ENCODE assay signal across 30 mouse cellular contexts in the genomic region with DNA sequence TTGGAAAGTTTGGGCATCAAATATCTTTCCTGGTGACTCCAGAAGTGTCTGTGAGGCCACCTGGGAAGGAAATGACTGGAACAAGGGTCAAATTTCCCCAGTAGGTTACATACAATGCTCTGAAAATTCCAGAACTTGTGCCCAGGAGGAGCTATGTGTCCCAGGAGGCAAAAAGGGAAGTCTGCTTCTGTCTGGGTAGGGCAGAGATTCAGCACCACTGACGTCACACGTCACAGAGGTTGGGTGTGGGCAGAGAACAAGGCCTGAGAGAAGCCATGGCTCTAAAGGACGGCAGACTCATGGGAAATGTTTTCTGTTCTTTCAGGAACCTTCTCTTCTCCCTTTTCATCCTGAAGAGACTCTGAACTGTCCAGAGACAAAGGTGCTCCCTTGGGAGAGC. TPM values are rescaled to one million over a fixed set of nuclear protein-coding genes. Genes with fewer than 3 reads are reported as not detected.
"Had no signal": no experiment of that assay in that cellular context is flagged by ENCODE, and none has a peak within 500 bp of the region (broad histone marks: within the 10 kb centered on the region; RNA-seq: fewer than 3 reads in every experiment).

No protein-coding gene starts in this region.

- DNase-seq: kidney, adult 18-20 months; kidney, adult 9 months; kidney, postnatal 14 days; kidney, postnatal 4 days; left cerebral cortex, postnatal 4 days; lung, adult 18-20 months; lung, postnatal 10 days; lung, postnatal 4 days; right cerebral cortex, adult 18-20 months; right cerebral cortex, postnatal 25 days; thymus, postnatal 25 days had no signal

- H3K27ac ChIP-seq: intestine, embryonic 15.5 days; limb, embryonic 12.5 days; limb, embryonic 15.5 days; liver, embryonic 14.5 days; lung, embryonic 15.5 days; midbrain, embryonic 10.5 days; midbrain, embryonic 13.5 days; stomach, embryonic 15.5 days had no signal

- H3K9me3 ChIP-seq: intestine, embryonic 15.5 days; limb, embryonic 12.5 days; limb, embryonic 15.5 days; lung, embryonic 15.5 days; megakaryocyte, embryonic 14.5 days; midbrain, embryonic 10.5 days; midbrain, embryonic 13.5 days; stomach, embryonic 15.5 days had no signal

- H3K4me3 ChIP-seq: intestine, embryonic 15.5 days; limb, embryonic 12.5 days; limb, embryonic 15.5 days; lung, embryonic 15.5 days; megakaryocyte, embryonic 14.5 days; midbrain, embryonic 10.5 days; midbrain, embryonic 13.5 days; stomach, embryonic 15.5 days had no signal

- H3K4me1 ChIP-seq: intestine, embryonic 15.5 days; limb, embryonic 12.5 days; limb, embryonic 15.5 days; lung, embryonic 15.5 days; midbrain, embryonic 10.5 days; midbrain, embryonic 13.5 days; stomach, embryonic 15.5 days had no signal

- H3K36me3 ChIP-seq: intestine, embryonic 15.5 days; limb, embryonic 12.5 days; limb, embryonic 15.5 days; lung, embryonic 15.5 days; midbrain, embryonic 10.5 days; midbrain, embryonic 13.5 days; stomach, embryonic 15.5 days had no signal

- H3K9ac ChIP-seq: intestine, embryonic 15.5 days; limb, embryonic 12.5 days; limb, embryonic 15.5 days; liver, embryonic 14.5 days; lung, embryonic 15.5 days; midbrain, embryonic 13.5 days; stomach, embryonic 15.5 days had no signal

- H3K4me2 ChIP-seq: intestine, embryonic 15.5 days; limb, embryonic 12.5 days; limb, embryonic 15.5 days; liver, embryonic 11.5 days; lung, embryonic 15.5 days; midbrain, embryonic 13.5 days; stomach, embryonic 15.5 days had no signal

- ATAC-seq: intestine, embryonic 15.5 days; midbrain, embryonic 13.5 days; midbrain, embryonic 16.5 days had no signal

RNA-seq across cellular contexts. Expression of a gene that starts 2.5 kb away (rescaled TPM):
- total RNA-seq: layer of hippocampus, adult 18-20 months; layer of hippocampus, postnatal 14 days; left cerebral cortex, adult 8-10 months; left cerebral cortex, postnatal 14 days; left cerebral cortex, postnatal 4 days had no signal
- polyA plus RNA-seq: kidney, embryonic 16.5 days; limb, embryonic 12.5 days; limb, embryonic 15.5 days; liver, embryonic 11.5 days; liver, embryonic 14.5 days; midbrain, embryonic 10.5 days; midbrain, embryonic 13.5 days; midbrain, embryonic 16.5 days; neural tube, embryonic 11.5 days; neural tube, embryonic 14.5 days; spleen, adult 2 months had no signal

RNA-seq across cellular contexts. Expression of a gene that starts 19.2 kb away (rescaled TPM):
- total RNA-seq: layer of hippocampus, adult 18-20 months; layer of hippocampus, postnatal 14 days; left cerebral cortex, adult 8-10 months; left cerebral cortex, postnatal 14 days; left cerebral cortex, postnatal 4 days had no signal
- polyA plus RNA-seq: limb, embryonic 12.5 days; limb, embryonic 15.5 days; liver, embryonic 14.5 days; midbrain, embryonic 13.5 days; midbrain, embryonic 16.5 days; neural tube, embryonic 11.5 days; neural tube, embryonic 14.5 days had no signal

RNA-seq across cellular contexts. Expression of a gene that starts 58.3 kb away (rescaled TPM):
- total RNA-seq: layer of hippocampus, adult 18-20 months; layer of hippocampus, postnatal 14 days; left cerebral cortex, postnatal 14 days; left cerebral cortex, postnatal 4 days had no signal
- polyA plus RNA-seq: kidney, embryonic 16.5 days; limb, embryonic 12.5 days; limb, embryonic 15.5 days; liver, embryonic 11.5 days; liver, embryonic 14.5 days; midbrain, embryonic 10.5 days; midbrain, embryonic 13.5 days; midbrain, embryonic 16.5 days; neural tube, embryonic 11.5 days; neural tube, embryonic 14.5 days; spleen, adult 2 months; stomach, embryonic 15.5 days had no signal
